Mouse (Mus musculus): Measurements from ENCODE around the gene Slc7a9. TPM values are rescaled to one million over a fixed set of nuclear protein-coding genes. Genes with fewer than 3 reads are reported as not detected.

Gene Slc7a9
- polyA plus RNA-seq, 1 experiment from 2014 or later: 0.27 TPM

DNA sequence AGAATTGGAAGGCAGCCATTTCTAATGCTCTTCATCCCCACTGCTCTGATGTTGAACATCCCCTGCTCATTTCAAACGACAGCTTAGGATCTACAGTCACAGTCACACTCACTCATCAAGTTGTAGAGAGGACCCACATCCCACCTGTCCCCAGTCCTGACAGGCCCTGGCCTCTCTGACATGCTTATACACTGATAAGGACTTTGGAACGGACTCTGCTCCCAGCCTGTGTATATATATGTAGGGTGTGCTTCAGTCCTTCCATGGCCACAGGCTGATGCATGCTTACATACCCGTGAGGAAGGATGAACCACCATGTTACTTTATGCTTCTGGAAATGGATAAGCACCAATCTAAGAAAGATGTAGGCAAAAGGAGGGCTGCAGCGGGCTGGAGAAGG is 12.4 kb downstream of the Slc7a9 start:
- WGBS: 79% methylated on average over 4 of the region's 4 CpGs
- no peaks in the 10 kb centered on the region for H3K9me3 ChIP-seq
- no peak for ATAC-seq (ENCODE audit: insufficient number of reproducible peaks, insufficient read depth, low FRiP score, low TSS enrichment, low read depth)

DNA sequence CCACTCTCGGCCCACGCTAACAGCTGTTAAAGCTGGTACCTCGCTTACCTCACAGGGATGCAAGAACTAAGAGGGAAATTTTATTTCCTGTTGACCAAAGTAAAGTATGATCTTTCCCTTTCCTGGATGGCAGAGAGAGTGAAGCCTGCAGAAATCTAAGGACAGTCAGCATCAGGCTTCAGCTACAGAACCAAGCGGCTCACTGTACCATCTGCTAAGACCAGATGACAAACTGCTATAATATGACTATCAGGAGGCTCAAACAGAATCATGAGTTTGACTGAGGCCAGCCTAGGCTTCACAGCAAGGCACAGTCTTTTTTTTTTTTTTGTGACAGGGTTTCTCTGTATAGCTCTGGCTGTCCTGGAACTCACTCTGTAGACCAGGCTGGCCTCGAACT is 16.4 kb downstream of the Slc7a9 start:
- Histone ChIP-seq H3K27me3 (no peaks in the 10 kb centered on the region), H3K4me3 (no peak overlapping the region), H3K36me3 (no peaks in the 10 kb centered on the region), H3K27ac (no peak overlapping the region), H3K4me2 (no peak overlapping the region), H3K4me1 (no peaks in the 10 kb centered on the region), H3K9ac (no peak overlapping the region), H3K9me3 (no peaks in the 10 kb centered on the region)
- no peak for ATAC-seq (ENCODE audit: insufficient number of reproducible peaks, insufficient read depth, low FRiP score, low TSS enrichment, low read depth)
- WGBS: 89% methylated on average over 5 of the region's 5 CpGs

More for the DNA sequence above, 12.4 kb downstream of the Slc7a9 start:
- no peak overlapping the region for H3K9ac ChIP-seq
- no peaks in the 10 kb centered on the region for H3K4me1 ChIP-seq
- no peak overlapping the region for H3K4me2 ChIP-seq
- no peaks in the 10 kb centered on the region for H3K27me3 ChIP-seq
- H3K36me3 ChIP-seq: no peaks in the 10 kb centered on the region
- H3K27ac ChIP-seq: no peak overlapping the region
- H3K4me3 ChIP-seq: no peak overlapping the region

DNA sequence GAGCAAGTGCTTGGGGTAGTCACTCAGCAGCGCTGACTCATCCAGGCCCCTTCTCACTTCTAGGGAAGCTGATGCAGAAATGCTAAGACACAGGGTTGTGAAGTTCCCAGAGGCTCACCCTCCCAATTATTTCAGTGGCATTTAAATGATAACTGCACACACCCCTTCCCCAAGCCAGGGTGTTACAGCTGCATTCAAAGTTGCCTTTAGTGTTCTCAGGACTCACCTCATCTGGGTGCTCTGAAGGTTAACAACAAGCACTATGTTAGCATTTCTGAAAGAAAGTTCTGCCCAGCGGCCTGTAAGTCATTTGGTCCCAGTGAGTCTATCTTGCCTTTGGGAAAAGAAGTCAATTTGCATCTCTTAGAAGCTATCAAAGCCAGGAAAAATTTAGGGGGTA is 19.3 kb downstream of the Slc7a9 start:
- Histone ChIP-seq H3K9me3 (no peaks in the 10 kb centered on the region), H3K9ac (no peak overlapping the region), H3K36me3 (no peaks in the 10 kb centered on the region), H3K4me1 (no peaks in the 10 kb centered on the region), H3K27me3 (no peaks in the 10 kb centered on the region), H3K4me2 (no peak overlapping the region), H3K4me3 (no peak overlapping the region), H3K27ac (no peak overlapping the region)
- WGBS: 62% methylated on average over 2 of the region's 2 CpGs
- no peak for ATAC-seq (ENCODE audit: insufficient number of reproducible peaks, insufficient read depth, low FRiP score, low TSS enrichment, low read depth)

DNA sequence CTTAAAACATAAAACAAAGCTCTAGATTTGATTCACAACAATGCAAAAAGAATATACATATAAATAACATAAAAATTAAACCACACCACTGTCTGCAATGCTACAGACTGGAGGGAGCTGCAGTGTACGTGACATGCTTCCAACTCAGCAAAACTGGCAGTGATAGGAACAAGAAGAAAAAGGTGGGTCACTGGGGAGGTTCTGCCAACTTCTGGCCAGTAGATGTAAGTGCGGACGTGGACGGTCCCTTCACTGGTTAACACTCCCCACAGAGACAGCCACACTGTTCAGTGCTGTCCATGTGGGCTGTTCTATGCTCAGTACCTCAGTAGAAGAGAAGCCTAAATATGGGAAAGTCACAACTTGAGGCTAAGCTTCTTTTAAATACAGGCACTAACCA is 22.2 kb downstream of the Slc7a9 start:
- no peak overlapping the region for H3K4me3 ChIP-seq
- H3K27me3 ChIP-seq: no peaks in the 10 kb centered on the region
- H3K4me2 ChIP-seq: no peak overlapping the region
- H3K9ac ChIP-seq: no peak overlapping the region
- no peaks in the 10 kb centered on the region for H3K36me3 ChIP-seq
- H3K27ac ChIP-seq: no peak overlapping the region
- no peaks in the 10 kb centered on the region for H3K4me1 ChIP-seq
- WGBS: 48% methylated on average over 4 of the region's 4 CpGs
- H3K9me3 ChIP-seq: no peaks in the 10 kb centered on the region
- no peak for ATAC-seq (ENCODE audit: insufficient number of reproducible peaks, insufficient read depth, low FRiP score, low TSS enrichment, low read depth)

DNA sequence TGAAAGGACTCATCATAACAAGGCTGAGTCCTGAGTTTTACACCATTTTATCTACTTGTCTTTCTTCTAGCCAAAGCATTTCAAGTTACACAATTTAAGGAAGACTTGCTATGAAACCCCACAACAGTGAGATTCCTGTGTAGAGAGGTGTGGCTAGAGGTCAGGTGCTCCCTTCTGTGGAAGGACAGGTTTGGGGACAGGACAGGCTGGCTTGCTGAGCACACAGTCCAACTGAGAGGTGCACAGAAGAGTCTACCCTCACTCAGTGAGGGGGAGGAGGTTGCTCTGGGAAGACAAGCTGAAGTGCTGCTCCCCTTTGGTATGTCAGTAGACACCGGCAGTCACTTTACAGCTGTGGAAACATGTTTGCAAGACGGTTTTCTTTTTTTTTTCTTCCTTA is 27.9 kb downstream of the Slc7a9 start:
- no peak overlapping the region for H3K4me2 ChIP-seq
- H3K36me3 ChIP-seq: no peaks in the 10 kb centered on the region
- H3K9ac ChIP-seq: no peak overlapping the region
- no peaks in the 10 kb centered on the region for H3K4me1 ChIP-seq
- no peak for ATAC-seq (ENCODE audit: insufficient number of reproducible peaks, insufficient read depth, low FRiP score, low TSS enrichment, low read depth)
- no peak overlapping the region for H3K27ac ChIP-seq
- WGBS: 74% methylated on average over 2 of the region's 2 CpGs
- no peaks in the 10 kb centered on the region for H3K9me3 ChIP-seq
- no peak overlapping the region for H3K4me3 ChIP-seq
- H3K27me3 ChIP-seq: no peaks in the 10 kb centered on the region

DNA sequence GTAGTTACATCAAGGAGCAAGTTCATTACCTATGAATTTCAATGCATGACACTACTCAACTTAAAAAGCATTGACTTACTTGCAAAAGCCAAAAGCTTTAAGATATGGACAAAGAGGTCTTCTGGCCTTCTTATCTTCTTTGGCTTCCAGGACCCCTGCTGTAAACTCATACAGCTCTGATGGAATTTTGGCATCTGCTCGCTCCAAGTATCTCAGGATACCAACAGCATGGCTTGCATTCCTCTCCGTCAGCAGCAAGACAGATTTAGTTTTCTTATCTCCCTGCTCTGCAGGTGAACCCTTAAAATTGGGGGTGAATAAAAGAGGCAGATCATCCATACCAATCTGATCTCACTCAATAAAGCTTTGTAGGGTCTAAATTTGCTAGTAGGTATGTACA is 36.5 kb downstream of the Slc7a9 start:
- Histone ChIP-seq H3K4me3 (no peak overlapping the region), H3K27me3 (no peaks in the 10 kb centered on the region), H3K27ac (no peak overlapping the region), H3K9ac (no peak overlapping the region), H3K4me1 (no peaks in the 10 kb centered on the region), H3K9me3 (no peaks in the 10 kb centered on the region), H3K4me2 (no peak overlapping the region), H3K36me3 (no peaks in the 10 kb centered on the region)
- no peak for ATAC-seq (ENCODE audit: insufficient number of reproducible peaks, insufficient read depth, low FRiP score, low TSS enrichment, low read depth)
- 85% methylated on average over 2 of the region's 2 CpGs for WGBS

DNA sequence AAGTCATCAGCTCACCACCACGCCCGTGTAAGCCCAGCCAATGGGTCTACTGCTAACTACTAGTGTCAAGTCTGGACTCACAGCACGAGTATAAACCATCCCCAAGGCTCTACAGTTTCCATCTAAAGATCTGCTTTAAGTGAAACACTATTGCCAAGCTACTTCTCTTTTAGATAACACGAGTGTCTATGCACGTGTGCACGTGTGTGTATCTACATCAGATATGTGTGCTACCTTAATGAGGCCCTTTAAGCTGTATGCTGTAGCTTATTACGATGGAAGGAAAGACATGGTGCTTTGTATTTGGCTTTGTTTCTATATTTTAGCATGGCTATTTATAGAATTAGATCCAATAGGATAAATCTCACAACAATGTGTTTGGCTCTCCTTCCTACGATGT is 38.0 kb downstream of the Slc7a9 start:
- no peak overlapping the region for H3K9ac ChIP-seq
- H3K36me3 ChIP-seq: no peaks in the 10 kb centered on the region
- H3K27me3 ChIP-seq: no peaks in the 10 kb centered on the region
- no peak overlapping the region for H3K27ac ChIP-seq
- no peaks in the 10 kb centered on the region for H3K9me3 ChIP-seq
- no peaks in the 10 kb centered on the region for H3K4me1 ChIP-seq
- no peak overlapping the region for H3K4me3 ChIP-seq
- H3K4me2 ChIP-seq: no peak overlapping the region
- no peak for ATAC-seq (ENCODE audit: insufficient number of reproducible peaks, insufficient read depth, low FRiP score, low TSS enrichment, low read depth)
- 85% methylated on average over 8 of the region's 8 CpGs for WGBS

DNA sequence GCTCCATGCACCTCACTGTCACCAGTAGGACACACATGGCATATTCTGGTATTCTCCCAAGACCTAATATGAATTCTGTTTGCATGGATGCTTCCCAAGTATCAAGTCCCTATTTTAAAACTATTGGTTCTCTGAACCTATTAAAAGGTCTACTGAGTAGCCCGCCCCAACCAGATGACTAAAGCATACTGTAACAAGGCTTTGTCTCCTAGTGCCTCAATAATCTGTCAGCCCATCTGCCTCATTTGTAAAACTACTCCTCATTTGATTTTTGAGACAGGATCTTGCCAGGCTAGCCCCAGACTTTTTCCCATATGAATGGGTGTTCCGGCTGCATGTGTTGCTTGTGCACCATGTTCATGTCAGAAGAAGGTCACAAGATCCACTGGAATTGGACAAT is 41.6 kb downstream of the Slc7a9 start:
- H3K4me3 ChIP-seq: no peak overlapping the region
- no peak overlapping the region for H3K4me2 ChIP-seq
- no peak overlapping the region for H3K27ac ChIP-seq
- H3K27me3 ChIP-seq: no peaks in the 10 kb centered on the region
- ATAC-seq (ENCODE audit: insufficient number of reproducible peaks, insufficient read depth, low FRiP score, low TSS enrichment, low read depth): no peak
- no peaks in the 10 kb centered on the region for H3K9me3 ChIP-seq
- H3K36me3 ChIP-seq: no peaks in the 10 kb centered on the region
- no peaks in the 10 kb centered on the region; the same call in 1 of the 2 replicates for H3K4me1 ChIP-seq
- no peak overlapping the region for H3K9ac ChIP-seq
- 95% methylated on average over 2 of the region's 2 CpGs for WGBS

DNA sequence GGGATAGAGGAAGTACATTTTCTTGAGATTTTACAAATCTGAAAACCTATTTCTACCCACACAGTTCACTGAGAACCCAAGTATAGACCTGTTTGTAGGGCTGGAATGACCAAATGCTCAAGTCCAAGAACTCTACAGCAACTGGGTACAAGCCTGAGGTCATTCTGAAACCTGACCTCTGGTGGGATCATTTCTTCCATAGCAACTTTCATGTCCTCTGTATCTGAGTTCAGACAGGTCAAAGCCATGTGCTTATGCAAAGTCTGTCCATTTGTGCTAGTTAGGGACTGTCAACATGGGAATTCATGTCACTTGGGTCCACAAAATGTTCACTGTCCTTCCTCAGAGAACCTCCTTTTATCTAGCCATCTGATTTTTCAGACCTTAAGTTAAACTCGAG is 42.4 kb downstream of the Slc7a9 start:
- no peak overlapping the region for H3K4me2 ChIP-seq
- no peaks in the 10 kb centered on the region; the same call in 1 of the 2 replicates for H3K4me1 ChIP-seq
- H3K36me3 ChIP-seq: no peaks in the 10 kb centered on the region
- no peak for ATAC-seq (ENCODE audit: insufficient number of reproducible peaks, insufficient read depth, low FRiP score, low TSS enrichment, low read depth)
- H3K27ac ChIP-seq: no peak overlapping the region
- H3K4me3 ChIP-seq: no peak overlapping the region
- WGBS: 78% methylated on average over 1 of the region's 1 CpGs
- no peaks in the 10 kb centered on the region for H3K9me3 ChIP-seq
- H3K27me3 ChIP-seq: no peaks in the 10 kb centered on the region
- no peak overlapping the region for H3K9ac ChIP-seq

DNA sequence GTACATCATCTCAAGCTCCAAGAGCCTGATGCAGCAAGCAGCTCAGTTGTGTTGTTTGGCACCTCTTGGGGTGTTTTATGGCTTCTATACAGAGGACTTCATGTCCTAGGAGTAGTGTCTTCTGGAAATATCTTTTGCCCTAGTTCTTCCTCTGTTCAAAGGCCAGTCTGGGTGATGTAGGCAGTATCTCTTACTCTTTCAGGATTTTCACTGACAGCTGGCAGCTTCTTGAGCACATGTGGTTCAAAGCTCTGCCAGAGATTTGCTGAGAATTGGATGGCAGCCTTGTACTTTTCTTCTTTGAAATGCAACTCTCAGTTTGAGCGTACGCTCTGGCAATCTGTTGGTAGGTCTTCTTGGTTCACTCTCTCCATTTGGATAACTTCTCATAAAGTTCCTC is 48.9 kb downstream of the Slc7a9 start:
- Histone ChIP-seq H3K9me3 (no peaks in the 10 kb centered on the region), H3K4me1 (no peaks in the 10 kb centered on the region), H3K4me3 (no peak overlapping the region), H3K4me2 (no peak overlapping the region), H3K27me3 (no peaks in the 10 kb centered on the region), H3K9ac (no peak overlapping the region), H3K36me3 (no peaks in the 10 kb centered on the region), H3K27ac (no peak overlapping the region)
- WGBS: 92% methylated on average over 2 of the region's 2 CpGs
- ATAC-seq (ENCODE audit: insufficient number of reproducible peaks, insufficient read depth, low FRiP score, low TSS enrichment, low read depth): no peak

DNA sequence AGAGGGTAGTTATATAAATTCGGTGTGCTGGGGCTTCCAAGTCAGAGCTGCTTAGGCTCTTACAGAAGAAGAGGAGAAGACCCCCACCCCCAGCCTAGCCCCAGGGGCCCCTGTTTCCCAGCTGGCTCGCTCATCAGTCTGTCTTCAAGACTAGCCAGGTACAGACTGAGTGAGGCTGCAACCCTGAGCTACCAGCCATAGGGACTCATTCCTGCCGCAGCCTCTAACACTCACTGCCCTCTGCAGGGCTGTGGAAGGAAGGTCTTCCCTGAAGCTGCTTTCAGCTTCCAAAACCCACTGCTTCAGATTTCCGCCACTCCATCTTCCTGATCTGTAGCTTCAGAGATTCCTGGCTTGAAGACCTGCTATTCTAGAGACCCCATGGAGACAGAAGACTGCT is 53.4 kb downstream of the Slc7a9 start:
- Histone ChIP-seq H3K4me2 (0 out of 2 replicates have a peak overlapping the region, but pooled peaks have one; percentile 14), H3K36me3 (no peaks in the 10 kb centered on the region), H3K27ac (no peak overlapping the region), H3K9me3 (no peaks in the 10 kb centered on the region), H3K27me3 (no peaks in the 10 kb centered on the region), H3K4me3 (no peak overlapping the region), H3K4me1 (no peaks in the 10 kb centered on the region), H3K9ac (no peak overlapping the region)
- ATAC-seq (ENCODE audit: insufficient number of reproducible peaks, insufficient read depth, low FRiP score, low TSS enrichment, low read depth): no peak
- 16% methylated on average over 4 of the region's 4 CpGs for WGBS
